Mouse (Mus musculus) forebrain, embryonic 12.5 days (tissue): Measurements from ENCODE around the gene Zfp941. TPM values are rescaled to one million over a fixed set of nuclear protein-coding genes. Genes with fewer than 3 reads are reported as not detected.

Experiments used
- ATAC-seq: fragments of 200-750 bp; cut with Nextera tagmentation; 2 replicates; pipeline ENCODE4 v1.8.0; 2017; ENCODE audit warnings: moderate TSS enrichment; ENCODE audit not compliant: low FRiP score
- H3K27ac ChIP-seq: fragments of 300-500 bp; sonication (generic); 2 replicates; pipeline ENCODE4 v1.5.1; 2016; ENCODE audit warnings: mild to moderate bottlenecking
- H3K27me3 ChIP-seq: fragments of 300-500 bp; sonication (generic); 2 replicates; pipeline ENCODE4 v1.6.1; 2016; ENCODE audit warnings: mild to moderate bottlenecking
- H3K36me3 ChIP-seq: fragments of 300-500 bp; sonication (generic); replicated peaks from 2 replicates; pipeline ENCODE4 v1.6.1; 2016; ENCODE audit warnings: mild to moderate bottlenecking
- H3K4me1 ChIP-seq: fragments of 300-500 bp; sonication (generic); 2 replicates; pipeline ENCODE4 v1.6.1; 2016
- H3K4me2 ChIP-seq: fragments of 300-500 bp; sonication (generic); 2 replicates; pipeline ENCODE4 v1.6.1; 2016; ENCODE audit warnings: mild to moderate bottlenecking, moderate library complexity
- H3K4me3 ChIP-seq: fragments of 300-500 bp; sonication (generic); replicated peaks from 2 replicates; pipeline ENCODE4 v1.5.1; 2016; ENCODE audit warnings: mild to moderate bottlenecking
- H3K9ac ChIP-seq: fragments of 300-500 bp; sonication (generic); 2 replicates; pipeline ENCODE4 v1.6.1; 2016; ENCODE audit warnings: mild to moderate bottlenecking
- H3K9me3 ChIP-seq: fragments of 300-500 bp; sonication (generic); 2 replicates; pipeline ENCODE4 v1.6.1; 2016
- WGBS: fragments of 180-500 bp; shearing (Covaris S2); methylation state at CpG from one replicate; pipeline ENCODE4 v1.1.7; 2016; 5-methylcytosine and 5-hydroxymethylcytosine counted together
- polyA plus RNA-seq: library from polyadenylated mRNA; unstranded; fragments of >200 nt; fragmentation: Nextera tagmentation; extraction: Ambion mirVana; gene quantifications from 2 replicates; pipeline ENCODE4 v1.2.1, GENCODE M21; 2016

Zfp941 gene
- polyA plus RNA-seq, 1 experiment from 2014 or later: 7.0 TPM

- Histone ChIP-seq H3K36me3 (no peaks in the 10 kb centered on the region), H3K9me3 (no peaks in the 10 kb centered on the region), H3K4me2 (no peak within 1 kb of the TSS), H3K4me3 (no peak within 1 kb of the TSS), H3K27me3 (peaks cover 3% of the 10 kb centered on the region; the same call in 1 of the 2 replicates), H3K27ac (no peak within 1 kb of the TSS), H3K9ac (no peak within 1 kb of the TSS), H3K4me1 (no peaks in the 10 kb centered on the region)
- 45% methylated on average over 20 of the region's 20 CpGs for WGBS
- ATAC-seq: no peak
Observed at GRCm38 (mm10) chr7:140834968-140835757, 13.2 kb upstream of the Zfp941 start, which contains the start of gene Urah. Gene Urah (plus strand): TSS chr7:140835018.

GRCm38 (mm10) chr7:140833341-140833740 is 11.4 kb upstream of the Zfp941 start:
- no peak for ATAC-seq

GRCm38 (mm10) chr7:140831447-140831846 is 9.5 kb upstream of the Zfp941 start:
- no peaks in the 10 kb centered on the region for H3K36me3 ChIP-seq
- no peaks in the 10 kb centered on the region for H3K4me1 ChIP-seq
- H3K27me3 ChIP-seq: peaks cover 10% of the 10 kb centered on the region
- no peak for ATAC-seq
- WGBS: 79% methylated on average over 6 of the region's 6 CpGs
- no peaks in the 10 kb centered on the region for H3K9me3 ChIP-seq
- H3K27ac ChIP-seq: no peak overlapping the region
- H3K4me2 ChIP-seq: no peak overlapping the region
- no peak overlapping the region for H3K9ac ChIP-seq
- no peak overlapping the region for H3K4me3 ChIP-seq

More at GRCm38 (mm10) chr7:140833341-140833740, 11.4 kb upstream of the Zfp941 start:
- Histone ChIP-seq H3K9ac (no peak overlapping the region), H3K27me3 (peaks cover 3% of the 10 kb centered on the region; the same call in 1 of the 2 replicates), H3K4me3 (no peak overlapping the region), H3K4me1 (no peaks in the 10 kb centered on the region), H3K4me2 (no peak overlapping the region), H3K36me3 (no peaks in the 10 kb centered on the region), H3K9me3 (no peaks in the 10 kb centered on the region), H3K27ac (no peak overlapping the region)
- WGBS: 83% methylated on average over 4 of the region's 4 CpGs

GRCm38 (mm10) chr7:140828171-140828881 is 6.3 kb upstream of the Zfp941 start:
- H3K27ac ChIP-seq: no peak overlapping the region
- H3K4me3 ChIP-seq: no peak overlapping the region
- H3K9ac ChIP-seq: no peak overlapping the region
- no peaks in the 10 kb centered on the region for H3K4me1 ChIP-seq
- WGBS: 47% methylated on average over 8 of the region's 8 CpGs
- H3K27me3 ChIP-seq: peaks cover 10% of the 10 kb centered on the region
- no peak for ATAC-seq
- no peaks in the 10 kb centered on the region for H3K9me3 ChIP-seq
- H3K36me3 ChIP-seq: no peaks in the 10 kb centered on the region
- no peak overlapping the region for H3K4me2 ChIP-seq

GRCm38 (mm10) chr7:140822731-140823130 is 753 bp upstream of the Zfp941 start:
- H3K36me3 ChIP-seq: no peaks in the 10 kb centered on the region
- WGBS: 92% methylated on average over 4 of the region's 4 CpGs
- H3K4me1 ChIP-seq: peaks cover 4% of the 10 kb centered on the region; the same call in 1 of the 2 replicates
- no peak overlapping the region for H3K27ac ChIP-seq
- H3K9me3 ChIP-seq: no peaks in the 10 kb centered on the region
- H3K27me3 ChIP-seq: peaks cover 10% of the 10 kb centered on the region
- no peak overlapping the region for H3K4me2 ChIP-seq
- ATAC-seq: no peak
- H3K9ac ChIP-seq: no peak overlapping the region
- no peak overlapping the region for H3K4me3 ChIP-seq

GRCm38 (mm10) chr7:140821305-140821652 is 699 bp downstream of the Zfp941 start:
- Histone ChIP-seq H3K27me3 (peaks cover 3% of the 10 kb centered on the region; the same call in 1 of the 2 replicates), H3K36me3 (no peaks in the 10 kb centered on the region), H3K9ac (peak overlapping the region; percentile 61; the same call in 1 of the 2 replicates), H3K9me3 (no peaks in the 10 kb centered on the region), H3K27ac (no peak overlapping the region), H3K4me2 (peak overlapping the region; percentile 76), H3K4me3 (peak overlapping the region; percentile 60), H3K4me1 (peaks cover 4% of the 10 kb centered on the region; the same call in 1 of the 2 replicates)
- peak; percentile 37; the same call in 1 of the 2 replicates for ATAC-seq
- 44% methylated on average over 5 of the region's 5 CpGs for WGBS

- ATAC-seq: no peak
- H3K4me1 ChIP-seq: peaks cover 4% of the 10 kb centered on the region; the same call in 1 of the 2 replicates
- WGBS: 85% methylated on average over 4 of the region's 4 CpGs
- no peaks in the 10 kb centered on the region for H3K9me3 ChIP-seq
- no peaks in the 10 kb centered on the region for H3K36me3 ChIP-seq
- no peak overlapping the region for H3K27ac ChIP-seq
- no peak overlapping the region for H3K4me3 ChIP-seq
- H3K27me3 ChIP-seq: no peaks in the 10 kb centered on the region; the same call in 1 of the 2 replicates
- no peak overlapping the region for H3K4me2 ChIP-seq
- H3K9ac ChIP-seq: no peak overlapping the region
Observed at GRCm38 (mm10) chr7:140820173-140820572, 1.8 kb downstream of the Zfp941 start.

- no peaks in the 10 kb centered on the region for H3K4me1 ChIP-seq
- no peak overlapping the region for H3K4me3 ChIP-seq
- no peak overlapping the region for H3K4me2 ChIP-seq
- no peak overlapping the region for H3K27ac ChIP-seq
- WGBS: 92% methylated on average over 12 of the region's 12 CpGs
- ATAC-seq: no peak
- no peak overlapping the region for H3K9ac ChIP-seq
- H3K36me3 ChIP-seq: peaks cover 24% of the 10 kb centered on the region
- H3K9me3 ChIP-seq: no peaks in the 10 kb centered on the region
- no peaks in the 10 kb centered on the region for H3K27me3 ChIP-seq
Observed at GRCm38 (mm10) chr7:140812850-140813249, 9.1 kb downstream of the Zfp941 start.

- 87% methylated on average over 13 of the region's 13 CpGs for WGBS
- no peak overlapping the region for H3K9ac ChIP-seq
- ATAC-seq: no peak
- H3K27ac ChIP-seq: no peak overlapping the region
- no peaks in the 10 kb centered on the region for H3K9me3 ChIP-seq
- no peak overlapping the region for H3K4me3 ChIP-seq
- H3K4me1 ChIP-seq: no peaks in the 10 kb centered on the region
- no peaks in the 10 kb centered on the region for H3K27me3 ChIP-seq
- no peak overlapping the region for H3K4me2 ChIP-seq
- H3K36me3 ChIP-seq: peaks cover 24% of the 10 kb centered on the region
Observed at GRCm38 (mm10) chr7:140811714-140812113, 10.3 kb downstream of the Zfp941 start.

- WGBS: 91% methylated on average over 6 of the region's 6 CpGs
- Histone ChIP-seq H3K27me3 (no peaks in the 10 kb centered on the region), H3K4me1 (no peaks in the 10 kb centered on the region), H3K4me3 (no peak overlapping the region), H3K27ac (no peak overlapping the region), H3K9me3 (no peaks in the 10 kb centered on the region), H3K36me3 (peaks cover 24% of the 10 kb centered on the region), H3K4me2 (no peak overlapping the region), H3K9ac (no peak overlapping the region)
- no peak for ATAC-seq
Observed at GRCm38 (mm10) chr7:140810496-140810895, 11.5 kb downstream of the Zfp941 start.

- ATAC-seq: no peak
- H3K9me3 ChIP-seq: no peaks in the 10 kb centered on the region
- no peaks in the 10 kb centered on the region for H3K27me3 ChIP-seq
- no peak overlapping the region for H3K4me3 ChIP-seq
- no peak overlapping the region for H3K27ac ChIP-seq
- H3K4me2 ChIP-seq: no peak overlapping the region
- no peaks in the 10 kb centered on the region for H3K4me1 ChIP-seq
- 13% methylated on average over 1 of the region's 1 CpGs for WGBS
- H3K9ac ChIP-seq: no peak overlapping the region
- no peaks in the 10 kb centered on the region for H3K36me3 ChIP-seq
Observed at GRCm38 (mm10) chr7:140805704-140806103, 16.3 kb downstream of the Zfp941 start.

GRCm38 (mm10) chr7:140802629-140803028 is 19.3 kb downstream of the Zfp941 start:
- Histone ChIP-seq H3K4me2 (no peak overlapping the region), H3K36me3 (no peaks in the 10 kb centered on the region), H3K27ac (no peak overlapping the region), H3K4me1 (no peaks in the 10 kb centered on the region), H3K4me3 (no peak overlapping the region), H3K9ac (no peak overlapping the region), H3K27me3 (no peaks in the 10 kb centered on the region), H3K9me3 (no peaks in the 10 kb centered on the region)
- no peak for ATAC-seq
- WGBS: 88% methylated on average over 6 of the region's 6 CpGs
